Mouse (Mus musculus): ENCODE data around the gene Me1.

DNA sequence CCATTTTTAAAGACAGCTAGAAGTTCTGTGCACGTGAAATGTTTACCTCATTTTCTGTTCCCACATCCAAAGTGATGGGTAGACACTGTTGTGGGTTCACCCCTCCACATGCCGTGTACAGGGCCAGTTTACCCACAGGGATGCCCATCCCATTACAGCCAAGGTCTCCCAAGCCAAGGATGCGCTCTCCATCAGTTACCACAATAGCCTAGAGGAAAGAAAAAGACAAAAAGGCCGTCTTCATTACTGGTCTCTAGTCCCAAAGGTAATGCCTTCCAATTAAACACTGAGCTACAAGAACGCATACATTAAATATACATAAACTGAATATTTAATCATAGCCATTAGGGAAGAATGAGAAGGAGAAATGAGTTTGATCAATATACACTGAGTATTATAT lies 44.9 kb downstream of the Me1 start:
- TF ChIP-seq CTCF (conservative IDR thresholded peaks at IDR 0.05; ENCODE audit: low read length) (no peak), NANOG (IDR thresholded peaks at IDR 0.05; ENCODE audit: borderline replicate concordance, low read length) (no peak), POU5F1 (IDR thresholded peaks at IDR 0.05; ENCODE audit: borderline replicate concordance, low read length) (no peak)
